Mouse (Mus musculus) lung, postnatal 0 days (tissue): ENCODE results near the gene Zfp579. TPM values are rescaled to one million over a fixed set of nuclear protein-coding genes. Genes with fewer than 3 reads are reported as not detected.
"Not testable (repeated sequence)": the region's sequence is repeated elsewhere in the genome, so short reads cannot be mapped to it uniquely, and the experiment has no call there.

ENCODE experiments used
- ATAC-seq: fragments of 200-750 bp; cut with Nextera tagmentation; 2 replicates; pipeline ENCODE4 v1.8.0; 2017; ENCODE audit warnings: moderate library complexity
- DNase-seq: peaks from one replicate; pipeline ENCODE4 v3.0.0-alpha.2; 2016; ENCODE audit warnings: low spot score
- H3K27ac ChIP-seq: fragments of 300-500 bp; sonication (generic); 2 replicates; pipeline ENCODE4 v1.5.1; 2014; ENCODE audit warnings: antibody characterized with exemption, mild to moderate bottlenecking, low read length, mixed read lengths
- H3K27me3 ChIP-seq: fragments of 300-500 bp; sonication (generic); replicated peaks from 2 replicates; pipeline ENCODE4 v1.6.1; 2014; ENCODE audit warnings: low read length, mixed read lengths; ENCODE audit not compliant: insufficient read depth
- H3K36me3 ChIP-seq: fragments of 300-500 bp; sonication (generic); 2 replicates; pipeline ENCODE4 v1.6.1; 2014; ENCODE audit warnings: low read length, mixed read lengths; ENCODE audit not compliant: insufficient read depth
- H3K4me1 ChIP-seq: fragments of 300-500 bp; sonication (generic); 2 replicates; pipeline ENCODE4 v1.6.1; 2014; ENCODE audit warnings: antibody characterized with exemption, low read depth, low read length, mixed read lengths; ENCODE audit not compliant: insufficient read depth
- H3K4me2 ChIP-seq: fragments of 300-500 bp; sonication (generic); replicated peaks from 2 replicates; pipeline ENCODE4 v1.6.1; 2014; ENCODE audit warnings: low read depth, mild to moderate bottlenecking, low read length, moderate library complexity, mixed read lengths
- H3K4me3 ChIP-seq: fragments of 300-500 bp; sonication (generic); 2 replicates; pipeline ENCODE4 v1.5.1; 2014; ENCODE audit warnings: low read depth, low read length
- H3K9ac ChIP-seq: fragments of 300-500 bp; sonication (generic); replicated peaks from 2 replicates; pipeline ENCODE4 v1.6.1; 2014; ENCODE audit warnings: low read depth, mild to moderate bottlenecking
- H3K9me3 ChIP-seq: fragments of 300-500 bp; sonication (generic); 2 replicates; pipeline ENCODE4 v1.6.1; 2016; ENCODE audit warnings: low read length, mixed read lengths
- CTCF ChIP-seq: IDR thresholded peaks from 2 replicates; pipeline ENCODE4 v1.5.1; 2016; ENCODE audit warnings: antibody characterized with exemption, mild to moderate bottlenecking
- EP300 ChIP-seq: IDR thresholded peaks from 2 replicates; pipeline ENCODE4 v1.6.1; 2016; ENCODE audit warnings: antibody characterized with exemption, mild to moderate bottlenecking, control low read depth
- WGBS: fragments of 180-500 bp; shearing (Covaris S2); extraction: QIAGEN DNeasy Blood & Tissue Kit; methylation state at CpG from one replicate; pipeline ENCODE4 v1.1.7; 2014; 5-methylcytosine and 5-hydroxymethylcytosine counted together
- polyA plus RNA-seq: library from polyadenylated mRNA; unstranded; fragments of >200 nt; fragmentation: Nextera tagmentation; extraction: Ambion mirVana; gene quantifications from 2 replicates; pipeline ENCODE4 v1.2.1, GENCODE M21; 2015

The Zfp579 gene
- polyA plus RNA-seq, 1 experiment from 2014 or later = 30.6 TPM

DNA sequence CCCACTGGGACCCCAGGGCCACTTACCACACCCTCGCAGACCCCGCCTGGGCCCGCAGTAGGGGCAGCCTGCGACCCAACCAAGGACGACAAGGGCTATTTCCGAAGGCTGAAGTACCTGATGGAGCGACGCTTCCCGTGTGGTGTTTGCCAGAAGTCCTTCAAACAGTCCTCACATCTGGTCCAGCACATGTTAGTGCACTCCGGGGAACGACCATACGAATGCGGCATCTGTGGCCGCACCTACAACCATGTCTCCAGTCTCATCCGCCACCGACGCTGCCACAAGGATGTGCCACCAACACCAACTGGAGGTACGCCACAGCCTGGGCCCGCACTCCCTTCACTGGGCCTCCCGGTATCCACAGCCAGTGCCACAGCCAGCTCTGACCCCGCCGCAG is 33.6 kb upstream of the Zfp579 start:
- no peaks in the 10 kb centered on the region for H3K27me3 ChIP-seq
- H3K9me3 ChIP-seq = peaks cover 25% of the 10 kb centered on the region
- DNase-seq = no peak
- H3K27ac ChIP-seq = no peak overlapping the region
- H3K4me3 ChIP-seq = no peak overlapping the region
- H3K36me3 ChIP-seq = peaks cover 50% of the 10 kb centered on the region
- no peak for ATAC-seq
- H3K9ac ChIP-seq = no peak overlapping the region
- 95% methylated on average over 22 of the region's 22 CpGs for WGBS
- no peak overlapping the region for H3K4me2 ChIP-seq
- TF ChIP-seq EP300 = no peak
- TF ChIP-seq CTCF = no peak
- H3K4me1 ChIP-seq = no peaks in the 10 kb centered on the region

DNA sequence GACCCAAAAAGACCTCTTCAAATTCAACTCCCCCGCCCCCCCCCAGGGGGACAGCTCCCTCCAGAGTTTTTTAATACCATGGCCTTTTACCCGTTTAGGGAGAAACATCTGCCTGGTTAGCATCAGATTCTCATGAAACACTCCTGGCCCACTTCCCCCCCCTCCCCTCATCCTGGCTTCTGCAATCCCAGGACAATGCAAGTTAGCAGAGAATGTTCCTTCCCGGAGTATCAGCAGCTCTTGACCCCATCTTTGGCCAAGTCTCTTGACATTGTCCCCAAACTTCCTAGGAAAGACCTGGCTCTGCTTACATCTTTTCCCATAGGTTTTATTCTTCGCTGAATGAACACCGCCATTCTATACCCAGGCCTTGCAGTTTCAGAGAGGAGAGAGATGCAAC is 25.2 kb upstream of the Zfp579 start:
- peak overlapping the region; percentile 73 for H3K4me2 ChIP-seq
- H3K27me3 ChIP-seq = no peaks in the 10 kb centered on the region
- 0 out of 2 replicates have a peak, but pooled peaks cover 4% of the 10 kb centered on the region for H3K4me1 ChIP-seq
- no peaks in the 10 kb centered on the region for H3K9me3 ChIP-seq
- H3K9ac ChIP-seq = peak overlapping the region; percentile 96
- no peaks in the 10 kb centered on the region for H3K36me3 ChIP-seq
- WGBS = 43% methylated on average over 5 of the region's 5 CpGs
- DNase-seq (no peak), ATAC-seq (no peak)
- TF ChIP-seq EP300 (no peak), CTCF (no peak)
- peak overlapping the region; percentile 84 for H3K4me3 ChIP-seq
- peak overlapping the region; percentile 98 for H3K27ac ChIP-seq

DNA sequence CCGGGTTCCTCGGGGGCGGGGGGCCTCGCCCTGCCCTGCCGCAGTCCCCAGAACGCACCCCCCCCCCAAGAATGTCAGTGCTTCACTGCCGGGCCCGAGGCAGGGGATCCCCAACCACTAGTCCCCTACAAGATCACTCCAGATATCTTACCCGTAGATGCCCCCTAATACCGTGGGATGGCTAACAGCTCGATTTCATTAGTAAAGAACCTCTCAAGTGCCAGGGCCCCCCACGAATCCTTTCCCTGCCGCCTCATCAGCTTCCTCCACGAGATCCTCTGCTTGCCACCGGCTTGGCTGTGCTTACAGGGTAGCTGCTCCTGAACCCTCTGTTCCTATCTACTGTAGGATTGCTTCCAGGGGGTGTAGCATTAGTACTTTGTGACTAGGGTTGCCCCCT is 24.7 kb upstream of the Zfp579 start:
- Histone ChIP-seq H3K9ac (peak overlapping the region; percentile 96), H3K36me3 (no peaks in the 10 kb centered on the region), H3K27ac (peak overlapping the region; percentile 98), H3K4me3 (peak overlapping the region; percentile 84), H3K9me3 (no peaks in the 10 kb centered on the region), H3K4me2 (peak overlapping the region; percentile 73), H3K4me1 (0 out of 2 replicates have a peak, but pooled peaks cover 4% of the 10 kb centered on the region), H3K27me3 (no peaks in the 10 kb centered on the region)
- TF ChIP-seq CTCF (no peak), EP300 (no peak)
- DNase-seq = no peak
- peak; percentile 2; the same call in 1 of the 2 replicates for ATAC-seq
- 0% methylated on average over 8 of the region's 15 CpGs for WGBS

DNA sequence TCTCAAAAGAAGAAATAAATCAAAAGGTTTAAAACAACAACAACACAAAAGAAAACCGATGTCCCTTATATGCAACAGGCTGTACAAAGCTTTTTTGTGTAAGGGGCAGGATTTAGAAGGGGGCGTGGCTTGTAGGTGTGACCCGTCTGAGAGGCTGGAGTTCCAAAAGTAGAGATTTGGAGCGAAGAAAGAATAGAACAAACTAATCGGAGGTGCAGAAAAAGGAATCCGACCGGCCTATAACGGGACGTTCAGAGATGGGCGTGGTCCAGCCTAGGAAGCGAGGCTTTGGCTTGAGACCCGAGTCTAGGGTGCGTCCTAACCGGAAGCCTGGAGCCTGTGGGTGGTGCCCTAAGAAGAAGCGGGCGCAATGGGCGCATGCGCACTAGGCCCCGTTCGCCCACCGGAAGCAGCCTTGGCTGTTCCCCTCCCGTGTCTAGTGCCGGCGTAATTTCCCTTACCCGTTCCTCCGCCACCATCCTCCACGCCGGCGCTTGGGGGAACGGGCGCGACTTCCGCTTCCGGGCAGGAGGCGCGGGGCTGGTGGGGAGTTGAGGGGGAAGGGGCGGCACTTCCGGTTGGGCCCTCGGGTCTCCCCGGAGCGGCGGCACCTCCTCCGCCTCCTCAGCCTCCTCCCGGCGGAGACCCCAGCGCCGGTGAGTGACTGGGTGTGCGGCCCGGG is 24.2 kb upstream of the Zfp579 start, which contains the start of the genes Zfp865 and Ccdc106:
Gene Zfp865, plus strand, starts transcription at position 377 of the 682 bp plus-strand sequence.
Gene Ccdc106, plus strand, starts transcription at position 554 of the 682 bp plus-strand sequence.
- no peaks in the 10 kb centered on the region for H3K36me3 ChIP-seq
- peak; percentile 88 for ATAC-seq

DNA sequence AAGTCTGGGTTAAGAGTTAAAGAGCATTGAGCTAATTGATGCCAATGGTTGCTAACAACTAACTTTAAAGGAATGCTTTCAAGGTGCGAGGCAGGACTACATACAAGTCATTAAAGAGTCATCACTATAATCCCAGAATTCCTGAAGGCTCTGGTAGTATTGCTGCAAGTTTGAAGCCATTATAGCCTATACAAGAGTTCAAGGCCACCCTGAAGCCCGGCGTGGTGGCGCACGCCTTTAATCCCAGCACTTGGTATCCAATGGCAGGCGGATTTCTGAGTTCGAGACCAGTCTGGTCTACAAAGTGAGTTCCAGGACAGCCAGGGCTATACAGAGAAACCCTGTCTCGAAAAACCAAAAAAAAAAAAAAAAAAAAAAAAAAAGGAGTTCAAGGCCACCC is 23.6 kb upstream of the Zfp579 start:
- 31% methylated on average over 8 of the region's 8 CpGs for WGBS
- not testable (repeated sequence) for ATAC-seq

More for the DNA sequence above, 24.2 kb upstream of the Zfp579 start, which contains the start of the genes Zfp865 and Ccdc106:
- H3K4me1 ChIP-seq = 0 out of 2 replicates have a peak, but pooled peaks cover 4% of the 10 kb centered on the region
- H3K4me2 ChIP-seq = peak within 1 kb of the TSS; percentile 73
- H3K9ac ChIP-seq = peak within 1 kb of the TSS; percentile 96
- under 1% methylated on average over 40 of the region's 49 CpGs for WGBS
- peak within 1 kb of the TSS; percentile 84 for H3K4me3 ChIP-seq
- TF ChIP-seq EP300 = 0 out of 2 replicates have a peak, but pooled peaks have one; percentile 9
- TF ChIP-seq CTCF = no peak
- peak; percentile 99 for DNase-seq
- H3K9me3 ChIP-seq = no peaks in the 10 kb centered on the region
- no peaks in the 10 kb centered on the region for H3K27me3 ChIP-seq
- H3K27ac ChIP-seq = peak within 1 kb of the TSS; percentile 98

DNA sequence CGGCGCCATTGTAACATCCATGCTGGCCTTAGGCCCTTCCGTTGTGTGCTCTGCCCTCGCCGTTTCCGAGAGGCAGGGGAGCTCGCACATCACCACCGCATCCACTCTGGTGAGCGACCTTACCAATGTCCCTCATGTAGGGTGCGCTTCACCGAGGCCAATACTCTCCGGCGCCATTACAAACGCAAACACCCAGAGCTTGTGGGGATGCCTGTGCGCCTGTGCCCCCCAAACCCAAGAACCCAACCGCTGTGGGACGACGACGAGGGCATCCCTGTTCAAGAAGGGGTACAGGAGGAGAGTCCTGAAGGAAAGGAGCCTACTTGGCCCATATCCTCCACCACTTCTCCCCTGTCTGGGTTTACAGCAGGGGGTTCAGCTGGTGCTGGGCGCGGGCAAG is 22.0 kb upstream of the Zfp579 start:
- H3K9ac ChIP-seq = no peak overlapping the region
- H3K4me3 ChIP-seq = no peak overlapping the region
- H3K36me3 ChIP-seq = no peaks in the 10 kb centered on the region
- H3K4me2 ChIP-seq = no peak overlapping the region
- 0 out of 2 replicates have a peak overlapping the region, but pooled peaks have one; percentile 23 for H3K27ac ChIP-seq
- WGBS = 96% methylated on average over 21 of the region's 21 CpGs
- H3K9me3 ChIP-seq = no peaks in the 10 kb centered on the region
- no peak for DNase-seq
- TF ChIP-seq CTCF (no peak), EP300 (no peak)
- no peak for ATAC-seq
- H3K27me3 ChIP-seq = no peaks in the 10 kb centered on the region
- H3K4me1 ChIP-seq = 0 out of 2 replicates have a peak, but pooled peaks cover 4% of the 10 kb centered on the region

More for the DNA sequence above, 23.6 kb upstream of the Zfp579 start:
- Histone ChIP-seq H3K4me2 (peak overlapping the region; percentile 73), H3K27ac (peak overlapping the region; percentile 98), H3K4me3 (peak overlapping the region; percentile 84)
- H3K27me3 ChIP-seq, DNase-seq, H3K4me1 ChIP-seq, H3K9me3 ChIP-seq, H3K9ac ChIP-seq, H3K36me3 ChIP-seq: not testable (repeated sequence)
